Mouse (Mus musculus): ENCODE data around the gene Tmem184a. TPM values are rescaled to one million over a fixed set of nuclear protein-coding genes. Genes with fewer than 3 reads are reported as not detected.

Tmem184a gene
- total RNA-seq, 1 experiment from 2014 or later: not detected

- no peak for DNase-seq
These were observed 6.6 kb downstream of the Tmem184a start for GRCm38 (mm10) chr5:139813126-139813490.

GRCm38 (mm10) chr5:139812398-139813125, 7.2 kb downstream of the Tmem184a start:
- DNase-seq: no peak

GRCm38 (mm10) chr5:139811677-139812397, 7.9 kb downstream of the Tmem184a start:
- DNase-seq: no peak

- no peak for DNase-seq
These were observed 10.3 kb downstream of the Tmem184a start for GRCm38 (mm10) chr5:139809397-139809796.

- no peak for DNase-seq
These were observed 13.8 kb downstream of the Tmem184a start for GRCm38 (mm10) chr5:139805924-139806323.

GRCm38 (mm10) chr5:139804573-139805111, 15.1 kb downstream of the Tmem184a start:
- DNase-seq: no peak

GRCm38 (mm10) chr5:139804107-139804551, 15.6 kb downstream of the Tmem184a start:
- DNase-seq: no peak

- DNase-seq: peak; percentile 54
These were observed 16.1 kb downstream of the Tmem184a start for GRCm38 (mm10) chr5:139803601-139804102.

GRCm38 (mm10) chr5:139803165-139803564, 16.6 kb downstream of the Tmem184a start:
- no peak for DNase-seq

- no peak for DNase-seq
These were observed 17.8 kb downstream of the Tmem184a start for GRCm38 (mm10) chr5:139801880-139802279.

- DNase-seq: no peak
These were observed 18.5 kb downstream of the Tmem184a start for GRCm38 (mm10) chr5:139801231-139801630.

GRCm38 (mm10) chr5:139799801-139800590, 19.7 kb downstream of the Tmem184a start:
- DNase-seq: no peak

GRCm38 (mm10) chr5:139799041-139799440, 20.7 kb downstream of the Tmem184a start:
- no peak for DNase-seq

GRCm38 (mm10) chr5:139798168-139798900, 21.4 kb downstream of the Tmem184a start:
- no peak for DNase-seq

GRCm38 (mm10) chr5:139797473-139798167, 22.1 kb downstream of the Tmem184a start:
- DNase-seq: peak; percentile 92

GRCm38 (mm10) chr5:139796900-139797299, 22.8 kb downstream of the Tmem184a start:
- peak; percentile 86 for DNase-seq

- no peak for DNase-seq
These were observed 23.6 kb downstream of the Tmem184a start for GRCm38 (mm10) chr5:139796001-139796620.

GRCm38 (mm10) chr5:139794938-139795337, 24.8 kb downstream of the Tmem184a start:
- peak; percentile 68 for DNase-seq

GRCm38 (mm10) chr5:139794137-139794536, 25.6 kb downstream of the Tmem184a start:
- no peak for DNase-seq

- DNase-seq: no peak
These were observed 26.2 kb downstream of the Tmem184a start for GRCm38 (mm10) chr5:139793338-139794089.

Measured in adrenal gland, postnatal 25 days (tissue).